Mouse (Mus musculus): ENCODE measurements at regions not wholly inside any gene's neighbourhood (a gene's known extent, or its start where the extent isn't known, plus 50 kb on each side); places are given as distances from the start of the nearest gene placed in this dataset.

- Histone ChIP-seq H3K36me3 (ENCODE audit: insufficient read depth, low read length) (no peaks in the 10 kb centered on the region), H3K4me2 (ENCODE audit: low read length) (no peak overlapping the region), H3K4me1 (replicated peaks; ENCODE audit: insufficient read depth, low read length) (no peaks in the 10 kb centered on the region), H3K9ac (ENCODE audit: low read depth, low read length) (no peak overlapping the region), H3K4me3 (replicated peaks; ENCODE audit: low read depth, low read length) (no peak overlapping the region), H3K27me3 (ENCODE audit: insufficient read depth, low read length) (no peaks in the 10 kb centered on the region), H3K9me3 (replicated peaks; ENCODE audit: low read length) (no peaks in the 10 kb centered on the region), H3K27ac (0 out of 2 replicates have a peak overlapping the region, but pooled peaks have one; percentile 38)
- no peak for TF ChIP-seq CTCF (IDR thresholded peaks at IDR 0.05; ENCODE audit: low read depth)
- 62% methylated on average over 3 of the region's 3 CpGs for WGBS
- ATAC-seq (replicated peaks; ENCODE audit: low FRiP score, low read depth) (no peak), DNase-seq (ENCODE audit: low spot score) (no peak)
Measured at GRCm38 (mm10) chr2:117539285-117539684, 196.5 kb upstream of the Rasgrp1 start.

- Histone ChIP-seq H3K4me3 (replicated peaks; ENCODE audit: low read depth, low read length) (no peak overlapping the region), H3K27ac (no peak overlapping the region), H3K9ac (ENCODE audit: low read depth, low read length) (no peak overlapping the region), H3K27me3 (ENCODE audit: insufficient read depth, low read length) (no peaks in the 10 kb centered on the region), H3K36me3 (ENCODE audit: insufficient read depth, low read length) (no peaks in the 10 kb centered on the region), H3K4me2 (ENCODE audit: low read length) (no peak overlapping the region), H3K4me1 (replicated peaks; ENCODE audit: insufficient read depth, low read length) (no peaks in the 10 kb centered on the region), H3K9me3 (replicated peaks; ENCODE audit: low read length) (no peaks in the 10 kb centered on the region)
- TF ChIP-seq CTCF (IDR thresholded peaks at IDR 0.05; ENCODE audit: low read depth), result peak; percentile 79
- peak; percentile 89 for DNase-seq (ENCODE audit: low spot score)
- 15% methylated on average over 6 of the region's 6 CpGs for WGBS
- ATAC-seq (replicated peaks; ENCODE audit: low FRiP score, low read depth), result 0 out of 2 replicates have a peak, but pooled peaks have one; percentile 40
Measured at GRCm38 (mm10) chr2:117541471-117541870, 198.7 kb upstream of the Rasgrp1 start.

GRCm38 (mm10) chr2:117542298-117542697 is 199.5 kb upstream of the Rasgrp1 start:
- Histone ChIP-seq H3K4me3 (replicated peaks; ENCODE audit: low read depth, low read length) (no peak overlapping the region), H3K9ac (ENCODE audit: low read depth, low read length) (no peak overlapping the region), H3K27ac (no peak overlapping the region), H3K27me3 (ENCODE audit: insufficient read depth, low read length) (no peaks in the 10 kb centered on the region), H3K4me2 (ENCODE audit: low read length) (no peak overlapping the region), H3K4me1 (replicated peaks; ENCODE audit: insufficient read depth, low read length) (no peaks in the 10 kb centered on the region), H3K9me3 (replicated peaks; ENCODE audit: low read length) (no peaks in the 10 kb centered on the region), H3K36me3 (ENCODE audit: insufficient read depth, low read length) (no peaks in the 10 kb centered on the region)
- no peak for ATAC-seq (replicated peaks; ENCODE audit: low FRiP score, low read depth)
- WGBS, result 84% methylated on average over 4 of the region's 4 CpGs
- no peak for TF ChIP-seq CTCF (IDR thresholded peaks at IDR 0.05; ENCODE audit: low read depth)
- DNase-seq (ENCODE audit: low spot score), result no peak

- DNase-seq (ENCODE audit: low spot score) (peak; percentile 63), ATAC-seq (replicated peaks; ENCODE audit: low FRiP score, low read depth) (peak; percentile 54; the same call in 1 of the 2 replicates)
- Histone ChIP-seq H3K4me1 (replicated peaks; ENCODE audit: insufficient read depth, low read length) (no peaks in the 10 kb centered on the region), H3K9ac (ENCODE audit: low read depth, low read length) (no peak overlapping the region), H3K4me2 (ENCODE audit: low read length) (no peak overlapping the region), H3K4me3 (replicated peaks; ENCODE audit: low read depth, low read length) (no peak overlapping the region), H3K27me3 (ENCODE audit: insufficient read depth, low read length) (no peaks in the 10 kb centered on the region), H3K36me3 (ENCODE audit: insufficient read depth, low read length) (no peaks in the 10 kb centered on the region), H3K9me3 (replicated peaks; ENCODE audit: low read length) (no peaks in the 10 kb centered on the region), H3K27ac (no peak overlapping the region)
- peak; percentile 60 for TF ChIP-seq CTCF (IDR thresholded peaks at IDR 0.05; ENCODE audit: low read depth)
- 35% methylated on average over 7 of the region's 7 CpGs for WGBS
Measured at GRCm38 (mm10) chr2:117543301-117543782, 200.5 kb upstream of the Rasgrp1 start.

GRCm38 (mm10) chr2:117548273-117548672 is 205.5 kb upstream of the Rasgrp1 start:
- Histone ChIP-seq H3K4me3 (replicated peaks; ENCODE audit: low read depth, low read length) (no peak overlapping the region), H3K4me1 (replicated peaks; ENCODE audit: insufficient read depth, low read length) (no peaks in the 10 kb centered on the region), H3K27me3 (ENCODE audit: insufficient read depth, low read length) (no peaks in the 10 kb centered on the region), H3K36me3 (ENCODE audit: insufficient read depth, low read length) (no peaks in the 10 kb centered on the region), H3K9ac (ENCODE audit: low read depth, low read length) (no peak overlapping the region), H3K27ac (no peak overlapping the region), H3K9me3 (replicated peaks; ENCODE audit: low read length) (no peaks in the 10 kb centered on the region), H3K4me2 (ENCODE audit: low read length) (no peak overlapping the region)
- WGBS, result 81% methylated on average over 4 of the region's 4 CpGs
- ATAC-seq (replicated peaks; ENCODE audit: low FRiP score, low read depth) (no peak), DNase-seq (ENCODE audit: low spot score) (no peak)
- no peak for TF ChIP-seq CTCF (IDR thresholded peaks at IDR 0.05; ENCODE audit: low read depth)

GRCm38 (mm10) chr2:117556301-117556700 is 213.5 kb upstream of the Rasgrp1 start:
- no peak for ATAC-seq (replicated peaks; ENCODE audit: low FRiP score, low read depth)
- Histone ChIP-seq H3K27me3 (ENCODE audit: insufficient read depth, low read length) (no peaks in the 10 kb centered on the region), H3K27ac (no peak overlapping the region), H3K9ac (ENCODE audit: low read depth, low read length) (no peak overlapping the region), H3K36me3 (ENCODE audit: insufficient read depth, low read length) (no peaks in the 10 kb centered on the region), H3K4me3 (replicated peaks; ENCODE audit: low read depth, low read length) (no peak overlapping the region), H3K9me3 (replicated peaks; ENCODE audit: low read length) (no peaks in the 10 kb centered on the region), H3K4me1 (replicated peaks; ENCODE audit: insufficient read depth, low read length) (no peaks in the 10 kb centered on the region), H3K4me2 (ENCODE audit: low read length) (no peak overlapping the region)
- no peak for DNase-seq (ENCODE audit: low spot score)
- 72% methylated on average over 2 of the region's 2 CpGs for WGBS
- TF ChIP-seq CTCF (IDR thresholded peaks at IDR 0.05; ENCODE audit: low read depth), result no peak

- Histone ChIP-seq H3K9ac (ENCODE audit: low read depth, low read length) (no peak overlapping the region), H3K4me1 (replicated peaks; ENCODE audit: insufficient read depth, low read length) (no peaks in the 10 kb centered on the region), H3K27me3 (ENCODE audit: insufficient read depth, low read length) (no peaks in the 10 kb centered on the region), H3K36me3 (ENCODE audit: insufficient read depth, low read length) (no peaks in the 10 kb centered on the region), H3K4me3 (replicated peaks; ENCODE audit: low read depth, low read length) (no peak overlapping the region), H3K27ac (no peak overlapping the region), H3K9me3 (replicated peaks; ENCODE audit: low read length) (no peaks in the 10 kb centered on the region), H3K4me2 (ENCODE audit: low read length) (no peak overlapping the region)
- ATAC-seq (replicated peaks; ENCODE audit: low FRiP score, low read depth) (no peak), DNase-seq (ENCODE audit: low spot score) (peak; percentile 41)
- WGBS, result 52% methylated on average over 7 of the region's 7 CpGs
- no peak for TF ChIP-seq CTCF (IDR thresholded peaks at IDR 0.05; ENCODE audit: low read depth)
Measured at GRCm38 (mm10) chr2:117570987-117571386, 228.2 kb upstream of the Rasgrp1 start.

Measured in kidney, postnatal 0 days (tissue).